Mouse (Mus musculus) heart, adult 2 months (tissue): Measurements from ENCODE around the gene Vegfa.

ENCODE experiments used
- CTCF ChIP-seq: fragments of 200-600 bp; IDR thresholded peaks from 2 replicates; pipeline ENCODE4 v1.8.1; 2022; ENCODE audit warnings: antibody characterized with exemption, mild to moderate bottlenecking, moderate library complexity
- EP300 ChIP-seq: fragments of 200-500 bp; IDR thresholded peaks from 2 replicates; pipeline ENCODE4 v1.6.1; 2011; ENCODE audit warnings: low read depth, low read length, control low read depth; ENCODE audit not compliant: insufficient read depth
- POLR2A ChIP-seq: fragments of 200-500 bp; IDR thresholded peaks from 2 replicates; pipeline ENCODE4 v1.6.1; 2011; ENCODE audit warnings: mild to moderate bottlenecking, low read depth, low read length, control low read depth; ENCODE audit not compliant: insufficient read depth

DNA sequence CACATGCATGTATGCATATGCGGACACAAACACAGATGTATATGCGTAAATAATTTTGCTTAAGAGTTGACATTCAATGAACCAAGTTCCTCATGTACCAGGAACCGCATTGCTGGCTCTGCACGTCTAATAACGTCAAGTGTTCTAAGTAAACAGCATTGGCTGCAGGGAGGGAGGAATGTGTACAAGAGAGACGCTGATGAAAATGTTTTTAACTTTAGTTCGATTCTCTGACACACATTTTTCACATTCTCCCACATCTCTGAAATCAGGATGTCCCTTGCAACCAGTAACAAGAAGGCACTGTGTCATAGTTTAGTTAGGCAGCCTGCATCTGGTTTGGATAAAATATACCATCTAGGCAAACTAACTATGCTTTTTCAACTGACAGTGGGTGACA, 23.6 kb upstream of the Vegfa start:
- no peak for TF ChIP-seq CTCF
- TF ChIP-seq POLR2A = no peak
- TF ChIP-seq EP300 = no peak
